26 mouse cellular contexts compared by ENCODE assay signal in genomic region chr13:90425379-90425778, GRCm38 (mm10).
A peak's percentile ranks its signal among the peaks of the same experiment; 100 is the strongest.
DNase-seq lines count a peak whose midpoint lies in the region; ATAC-seq lines count a peak whose summit lies in the region.
"Had no signal": no experiment of that assay in that cellular context is flagged by ENCODE, and none has a peak within 500 bp of the region (broad histone marks: within the 10 kb centered on the region; RNA-seq: fewer than 3 reads in every experiment).

No protein-coding gene starts in this region.

- ATAC-seq in kidney, embryonic 15.5 days (replicated peaks; ENCODE audit: low FRiP score): peak; percentile 97
- ATAC-seq in hindbrain, embryonic 14.5 days (ENCODE audit: low FRiP score): no peak
- ATAC-seq: CD4-positive, CD25-positive, alpha-beta regulatory T cell, adult 4 months; inflammation-experienced regulatory T-cells, adult 6 months; midbrain, embryonic 16.5 days had no signal

- H3K27me3 ChIP-seq in kidney, embryonic 15.5 days: no peaks in the 10 kb centered on the region
- no peaks in the 10 kb centered on the region for H3K27me3 ChIP-seq in hindbrain, embryonic 14.5 days (ENCODE audit: control insufficient read depth, insufficient read depth, low read length)
- H3K27me3 ChIP-seq: embryonic facial prominence, embryonic 13.5 days; forebrain, embryonic 12.5 days; hindbrain, embryonic 12.5 days; liver, embryonic 15.5 days; lung, embryonic 15.5 days; stomach, embryonic 15.5 days had no signal

- WGBS in kidney, embryonic 15.5 days: 21% methylated on average over 1 of the region's 1 CpGs
- WGBS in hindbrain, embryonic 14.5 days: 80% methylated on average over 1 of the region's 1 CpGs

- DNase-seq in adrenal gland, adult 2 months: peak; percentile 31
- DNase-seq in adrenal gland, postnatal 4 days (ENCODE audit: low spot score in 2 of 2): no peak
- DNase-seq in kidney, adult 9 months: no peak
- peak; percentile 19 for DNase-seq in 3T3-L1 (ENCODE audit: low read depth, low spot score)
- peak; percentile 46 for DNase-seq in embryo, embryonic 10.5 days (ENCODE audit: low spot score)
- DNase-seq in cerebellum, postnatal 10 days: no peak
- DNase-seq in hindbrain, embryonic 14.5 days (ENCODE audit: low spot score): no peak
- DNase-seq: cerebellum, adult 8-10 months; gastrocnemius, postnatal 36 days; heart, adult 2 months; kidney, postnatal 4 days; layer of hippocampus, adult 9-11 months; liver; lung, postnatal 4 days; thymus, postnatal 25 days had no signal

- no peak overlapping the region for H3K9ac ChIP-seq in kidney, embryonic 15.5 days
- H3K9ac ChIP-seq in hindbrain, embryonic 14.5 days: no peak overlapping the region
- H3K9ac ChIP-seq: embryonic facial prominence, embryonic 13.5 days; forebrain, embryonic 12.5 days; hindbrain, embryonic 12.5 days; liver, embryonic 15.5 days; lung, embryonic 15.5 days; stomach, embryonic 15.5 days had no signal

- H3K9me3 ChIP-seq in kidney, embryonic 15.5 days (replicated peaks): no peaks in the 10 kb centered on the region
- H3K9me3 ChIP-seq in hindbrain, embryonic 14.5 days (ENCODE audit: control insufficient read depth, low read length): peaks cover 3% of the 10 kb centered on the region; the same call in 1 of the 2 replicates
- H3K9me3 ChIP-seq: forebrain, embryonic 12.5 days; hindbrain, embryonic 12.5 days; liver, embryonic 15.5 days; lung, embryonic 15.5 days; stomach, embryonic 15.5 days had no signal

- no peak overlapping the region for H3K4me3 ChIP-seq in kidney, embryonic 15.5 days (replicated peaks)
- H3K4me3 ChIP-seq in hindbrain, embryonic 14.5 days (replicated peaks; ENCODE audit: low read length): no peak overlapping the region
- H3K4me3 ChIP-seq: embryonic facial prominence, embryonic 13.5 days; erythroblast, embryonic 14.5 days; forebrain, embryonic 12.5 days; heart, adult 2 months; hindbrain, embryonic 12.5 days; liver, embryonic 15.5 days; lung, embryonic 15.5 days; stomach, embryonic 15.5 days had no signal

- H3K27ac ChIP-seq in kidney, embryonic 15.5 days: peak overlapping the region; percentile 13; the same call in 1 of the 2 replicates
- no peak overlapping the region for H3K27ac ChIP-seq in hindbrain, embryonic 14.5 days
- H3K27ac ChIP-seq: embryonic facial prominence, embryonic 13.5 days; forebrain, embryonic 12.5 days; heart, adult 2 months; hindbrain, embryonic 12.5 days; liver, embryonic 15.5 days; lung, embryonic 15.5 days; stomach, embryonic 15.5 days had no signal

- no peak overlapping the region for H3K4me2 ChIP-seq in kidney, embryonic 15.5 days
- no peak overlapping the region for H3K4me2 ChIP-seq in hindbrain, embryonic 14.5 days (replicated peaks)
- H3K4me2 ChIP-seq: embryonic facial prominence, embryonic 13.5 days; forebrain, embryonic 12.5 days; hindbrain, embryonic 12.5 days; liver, embryonic 15.5 days; lung, embryonic 15.5 days; stomach, embryonic 15.5 days had no signal

- no peaks in the 10 kb centered on the region for H3K4me1 ChIP-seq in kidney, embryonic 15.5 days
- H3K4me1 ChIP-seq in hindbrain, embryonic 14.5 days (replicated peaks; ENCODE audit: control insufficient read depth, insufficient read depth, low read length): no peaks in the 10 kb centered on the region
- H3K4me1 ChIP-seq: forebrain, embryonic 12.5 days; hindbrain, embryonic 12.5 days; liver, embryonic 15.5 days; lung, embryonic 15.5 days; stomach, embryonic 15.5 days had no signal

- H3K36me3 ChIP-seq in kidney, embryonic 15.5 days: no peaks in the 10 kb centered on the region
- H3K36me3 ChIP-seq in hindbrain, embryonic 14.5 days (replicated peaks; ENCODE audit: control insufficient read depth, insufficient read depth): no peaks in the 10 kb centered on the region
- H3K36me3 ChIP-seq: embryonic facial prominence, embryonic 13.5 days; forebrain, embryonic 12.5 days; hindbrain, embryonic 12.5 days; liver, embryonic 15.5 days; lung, embryonic 15.5 days; stomach, embryonic 15.5 days had no signal

Comparison
In these comparisons a context has a peak if more than half of its experiments do, and no peak if none do; other contexts are left out.
1. DNase-seq: peak in adrenal gland, adult 2 months (single experiment), 3T3-L1 (single experiment) and embryo, embryonic 10.5 days (single experiment); none in adrenal gland, postnatal 4 days (0 of 2), kidney, adult 9 months (single experiment), cerebellum, postnatal 10 days (0 of 2) and hindbrain, embryonic 14.5 days (single experiment).